Mouse (Mus musculus) heart, embryonic 13.5 days (tissue): ENCODE results near the gene 2410002F23Rik. TPM values are rescaled to one million over a fixed set of nuclear protein-coding genes. Genes with fewer than 3 reads are reported as not detected.

Experiments used
- ATAC-seq: fragments of 200-750 bp; cut with Nextera tagmentation; 2 replicates; pipeline ENCODE4 v1.8.0; 2017; ENCODE audit warnings: moderate TSS enrichment; ENCODE audit not compliant: insufficient number of reproducible peaks, low FRiP score, low TSS enrichment; ENCODE audit errors: extremely low read depth
- H3K27ac ChIP-seq: fragments of 300-500 bp; sonication (generic); replicated peaks from 2 replicates; pipeline ENCODE4 v1.5.1; 2015; ENCODE audit warnings: moderate library complexity, mild to moderate bottlenecking, inconsistent platforms
- H3K27me3 ChIP-seq: fragments of 300-500 bp; sonication (generic); replicated peaks from 2 replicates; pipeline ENCODE4 v1.6.1; 2015; ENCODE audit warnings: mild to moderate bottlenecking, inconsistent platforms
- H3K36me3 ChIP-seq: fragments of 300-500 bp; sonication (generic); 2 replicates; pipeline ENCODE4 v1.6.1; 2015; ENCODE audit warnings: mild to moderate bottlenecking, inconsistent platforms
- H3K4me1 ChIP-seq: fragments of 300-500 bp; sonication (generic); 2 replicates; pipeline ENCODE4 v1.6.1; 2015; ENCODE audit warnings: inconsistent platforms
- H3K4me2 ChIP-seq: fragments of 300-500 bp; sonication (generic); 2 replicates; pipeline ENCODE4 v1.6.1; 2015; ENCODE audit warnings: inconsistent platforms, mild to moderate bottlenecking, moderate library complexity
- H3K4me3 ChIP-seq: fragments of 300-500 bp; sonication (generic); 2 replicates; pipeline ENCODE4 v1.5.1; 2015; ENCODE audit warnings: moderate library complexity, mild to moderate bottlenecking, inconsistent platforms
- H3K9ac ChIP-seq: fragments of 300-500 bp; sonication (generic); 2 replicates; pipeline ENCODE4 v1.6.1; 2015; ENCODE audit warnings: inconsistent platforms, mild to moderate bottlenecking, moderate library complexity
- H3K9me3 ChIP-seq: fragments of 300-500 bp; sonication (generic); 2 replicates; pipeline ENCODE4 v1.6.1; 2016; ENCODE audit warnings: inconsistent platforms
- WGBS: fragments of 180-500 bp; shearing (Covaris S2); methylation state at CpG from one replicate; pipeline ENCODE4 v1.1.7; 2015; ENCODE audit warnings: mixed read lengths; 5-methylcytosine and 5-hydroxymethylcytosine counted together
- polyA plus RNA-seq: library from polyadenylated mRNA; unstranded; fragments of >200 nt; fragmentation: Nextera tagmentation; extraction: Ambion mirVana; gene quantifications from 2 replicates; pipeline ENCODE4 v1.2.1, GENCODE M21; 2015

The 2410002F23Rik gene
- polyA plus RNA-seq, 1 experiment from 2014 or later, result 85.1 TPM

- 4% methylated on average over 34 of the region's 34 CpGs for WGBS
- Histone ChIP-seq H3K9ac (no peak overlapping the region; the same call in 1 of the 2 replicates), H3K36me3 (no peaks in the 10 kb centered on the region), H3K9me3 (no peaks in the 10 kb centered on the region), H3K4me1 (no peaks in the 10 kb centered on the region), H3K4me3 (peak overlapping the region; percentile 13; the same call in 1 of the 2 replicates), H3K4me2 (peak overlapping the region; percentile 51), H3K27me3 (peaks cover 65% of the 10 kb centered on the region), H3K27ac (no peak overlapping the region)
- ATAC-seq, result no peak
Observed at GRCm38 (mm10) chr7:44262791-44263643, 16.5 kb downstream of the 2410002F23Rik start.

GRCm38 (mm10) chr7:44268117-44268516 is 21.6 kb downstream of the 2410002F23Rik start:
- 68% methylated on average over 11 of the region's 11 CpGs for WGBS
- no peak overlapping the region for H3K9ac ChIP-seq

GRCm38 (mm10) chr7:44269397-44269796 is 22.9 kb downstream of the 2410002F23Rik start:
- Histone ChIP-seq H3K4me2 (no peak overlapping the region), H3K27ac (no peak overlapping the region), H3K9me3 (no peaks in the 10 kb centered on the region), H3K36me3 (no peaks in the 10 kb centered on the region), H3K4me1 (no peaks in the 10 kb centered on the region), H3K27me3 (peaks cover 61% of the 10 kb centered on the region), H3K4me3 (no peak overlapping the region), H3K9ac (no peak overlapping the region)
- ATAC-seq, result no peak
- WGBS, result 77% methylated on average over 2 of the region's 2 CpGs

More at GRCm38 (mm10) chr7:44268117-44268516, 21.6 kb downstream of the 2410002F23Rik start:
- Histone ChIP-seq H3K27ac (no peak overlapping the region), H3K27me3 (peaks cover 61% of the 10 kb centered on the region), H3K4me1 (no peaks in the 10 kb centered on the region), H3K4me2 (no peak overlapping the region), H3K9me3 (no peaks in the 10 kb centered on the region), H3K4me3 (no peak overlapping the region), H3K36me3 (no peaks in the 10 kb centered on the region)
- no peak for ATAC-seq

GRCm38 (mm10) chr7:44271309-44271708 is 24.8 kb downstream of the 2410002F23Rik start:
- Histone ChIP-seq H3K4me2 (no peak overlapping the region), H3K27ac (no peak overlapping the region), H3K9me3 (no peaks in the 10 kb centered on the region), H3K36me3 (no peaks in the 10 kb centered on the region), H3K27me3 (peaks cover 66% of the 10 kb centered on the region), H3K4me3 (no peak overlapping the region), H3K9ac (no peak overlapping the region), H3K4me1 (no peaks in the 10 kb centered on the region)
- ATAC-seq, result no peak
- 65% methylated on average over 2 of the region's 2 CpGs for WGBS

- Histone ChIP-seq H3K36me3 (no peaks in the 10 kb centered on the region), H3K4me2 (no peak overlapping the region), H3K9ac (no peak overlapping the region), H3K4me1 (no peaks in the 10 kb centered on the region), H3K27ac (no peak overlapping the region), H3K27me3 (peaks cover 55% of the 10 kb centered on the region), H3K9me3 (no peaks in the 10 kb centered on the region), H3K4me3 (no peak overlapping the region)
- WGBS, result 78% methylated on average over 7 of the region's 7 CpGs
- no peak for ATAC-seq
Observed at GRCm38 (mm10) chr7:44272546-44272945, 26.0 kb downstream of the 2410002F23Rik start.

- 68% methylated on average over 7 of the region's 7 CpGs for WGBS
- Histone ChIP-seq H3K27me3 (peaks cover 51% of the 10 kb centered on the region), H3K27ac (no peak overlapping the region)
Observed at GRCm38 (mm10) chr7:44273446-44273845, 26.9 kb downstream of the 2410002F23Rik start.

GRCm38 (mm10) chr7:44274096-44274495 is 27.6 kb downstream of the 2410002F23Rik start:
- no peak overlapping the region for H3K4me3 ChIP-seq
- 23% methylated on average over 11 of the region's 11 CpGs for WGBS
- no peaks in the 10 kb centered on the region for H3K9me3 ChIP-seq
- no peaks in the 10 kb centered on the region for H3K36me3 ChIP-seq
- ATAC-seq, result no peak
- no peak overlapping the region for H3K27ac ChIP-seq
- no peak overlapping the region for H3K4me2 ChIP-seq
- H3K4me1 ChIP-seq, result no peaks in the 10 kb centered on the region
- no peak overlapping the region for H3K9ac ChIP-seq
- peaks cover 47% of the 10 kb centered on the region for H3K27me3 ChIP-seq

More at GRCm38 (mm10) chr7:44273446-44273845, 26.9 kb downstream of the 2410002F23Rik start:
- Histone ChIP-seq H3K36me3 (no peaks in the 10 kb centered on the region), H3K9me3 (no peaks in the 10 kb centered on the region), H3K4me3 (no peak overlapping the region), H3K4me1 (no peaks in the 10 kb centered on the region), H3K9ac (no peak overlapping the region), H3K4me2 (no peak overlapping the region)
- no peak for ATAC-seq

- no peaks in the 10 kb centered on the region for H3K9me3 ChIP-seq
- H3K27ac ChIP-seq, result no peak overlapping the region
- no peak overlapping the region for H3K4me3 ChIP-seq
- H3K9ac ChIP-seq, result no peak overlapping the region
- no peaks in the 10 kb centered on the region for H3K36me3 ChIP-seq
- peaks cover 51% of the 10 kb centered on the region for H3K27me3 ChIP-seq
- no peak overlapping the region for H3K4me2 ChIP-seq
- no peaks in the 10 kb centered on the region for H3K4me1 ChIP-seq
- ATAC-seq, result no peak
- 60% methylated on average over 3 of the region's 3 CpGs for WGBS
Observed at GRCm38 (mm10) chr7:44275546-44275945, 29.0 kb downstream of the 2410002F23Rik start.

- Histone ChIP-seq H3K9me3 (no peaks in the 10 kb centered on the region), H3K4me3 (no peak overlapping the region), H3K36me3 (no peaks in the 10 kb centered on the region), H3K4me2 (no peak overlapping the region), H3K27me3 (peaks cover 53% of the 10 kb centered on the region), H3K27ac (no peak overlapping the region), H3K4me1 (no peaks in the 10 kb centered on the region), H3K9ac (no peak overlapping the region)
- no peak for ATAC-seq
- 65% methylated on average over 9 of the region's 10 CpGs for WGBS
Observed at GRCm38 (mm10) chr7:44276461-44277249, 30.1 kb downstream of the 2410002F23Rik start.

GRCm38 (mm10) chr7:44277250-44277622 is 30.7 kb downstream of the 2410002F23Rik start:
- Histone ChIP-seq H3K4me3 (no peak overlapping the region), H3K4me1 (no peaks in the 10 kb centered on the region), H3K4me2 (no peak overlapping the region), H3K27me3 (peaks cover 55% of the 10 kb centered on the region), H3K36me3 (no peaks in the 10 kb centered on the region), H3K9me3 (no peaks in the 10 kb centered on the region), H3K27ac (no peak overlapping the region), H3K9ac (no peak overlapping the region)
- ATAC-seq, result no peak
- WGBS, result 42% methylated on average over 2 of the region's 2 CpGs

GRCm38 (mm10) chr7:44280959-44281358 is 34.4 kb downstream of the 2410002F23Rik start:
- ATAC-seq, result no peak
- Histone ChIP-seq H3K27me3 (peaks cover 30% of the 10 kb centered on the region), H3K4me1 (no peaks in the 10 kb centered on the region), H3K36me3 (no peaks in the 10 kb centered on the region), H3K9me3 (no peaks in the 10 kb centered on the region), H3K9ac (no peak overlapping the region), H3K27ac (no peak overlapping the region), H3K4me2 (no peak overlapping the region), H3K4me3 (no peak overlapping the region)
- 39% methylated on average over 1 of the region's 1 CpGs for whole genome bisulfite sequencing
